Mouse (Mus musculus) E14TG2a.4 (cell line): ENCODE measurements around the gene Ralgds.
"Not testable (repeated sequence)": the region's sequence is repeated elsewhere in the genome, so short reads cannot be mapped to it uniquely, and the experiment has no call there.

ENCODE experiments used
- H3K27me3 ChIP-seq: 2 replicates; pipeline ENCODE4 v1.6.1; 2014; ENCODE audit warnings: low read length, control low read depth; ENCODE audit not compliant: insufficient read depth
- H3K36me3 ChIP-seq: 2 replicates; pipeline ENCODE4 v1.6.1; 2014; ENCODE audit warnings: low read length, control low read depth; ENCODE audit not compliant: insufficient read depth
- H3K4me1 ChIP-seq: replicated peaks from 2 replicates; pipeline ENCODE4 v1.6.1; 2014; ENCODE audit warnings: low read depth, low read length, control low read depth
- H3K4me3 ChIP-seq: replicated peaks from 2 replicates; pipeline ENCODE4 v1.5.1; 2014; ENCODE audit warnings: mild to moderate bottlenecking, low read length
- H3K9me3 ChIP-seq: 2 replicates; pipeline ENCODE4 v1.6.1; 2014; ENCODE audit warnings: low read length, control low read depth
- CTCF ChIP-seq: conservative IDR thresholded peaks from 2 replicates; pipeline ENCODE4 v1.5.1; 2014; ENCODE audit warnings: low read length
- NANOG ChIP-seq: IDR thresholded peaks from 2 replicates; pipeline ENCODE4 v1.6.1; 2014; ENCODE audit warnings: borderline replicate concordance, low read length, mixed read lengths
- POU5F1 ChIP-seq: IDR thresholded peaks from 2 replicates; pipeline ENCODE4 v1.6.1; 2014; ENCODE audit warnings: low read length, borderline replicate concordance

Ralgds gene

GRCm38 (mm10) chr2:28497561-28497960, 15.4 kb upstream of the Ralgds start:
- H3K9me3 ChIP-seq, result peaks cover 36% of the 10 kb centered on the region
- TF ChIP-seq CTCF (no peak), NANOG (no peak), POU5F1 (no peak)
- no peaks in the 10 kb centered on the region for H3K36me3 ChIP-seq
- no peak overlapping the region for H3K4me3 ChIP-seq
- peaks cover 22% of the 10 kb centered on the region for H3K4me1 ChIP-seq
- H3K27me3 ChIP-seq, result no peaks in the 10 kb centered on the region

- Histone ChIP-seq H3K4me3 (no peak overlapping the region), H3K36me3 (peaks cover 4% of the 10 kb centered on the region; the same call in 1 of the 2 replicates), H3K27me3 (no peaks in the 10 kb centered on the region), H3K9me3 (peaks cover 34% of the 10 kb centered on the region), H3K4me1 (peaks cover 22% of the 10 kb centered on the region)
- no peak for TF ChIP-seq NANOG
- TF ChIP-seq POU5F1, result no peak
- TF ChIP-seq CTCF, result no peak
These were observed 14.5 kb upstream of the Ralgds start for GRCm38 (mm10) chr2:28498431-28498830.

GRCm38 (mm10) chr2:28502987-28503386, 9.9 kb upstream of the Ralgds start:
- TF ChIP-seq CTCF, result no peak
- no peak for TF ChIP-seq POU5F1
- no peak for TF ChIP-seq NANOG
- H3K9me3 ChIP-seq, result no peaks in the 10 kb centered on the region
- peaks cover 48% of the 10 kb centered on the region for H3K4me1 ChIP-seq
- no peaks in the 10 kb centered on the region for H3K27me3 ChIP-seq
- H3K36me3 ChIP-seq, result peaks cover 4% of the 10 kb centered on the region; the same call in 1 of the 2 replicates
- no peak overlapping the region for H3K4me3 ChIP-seq

DNA sequence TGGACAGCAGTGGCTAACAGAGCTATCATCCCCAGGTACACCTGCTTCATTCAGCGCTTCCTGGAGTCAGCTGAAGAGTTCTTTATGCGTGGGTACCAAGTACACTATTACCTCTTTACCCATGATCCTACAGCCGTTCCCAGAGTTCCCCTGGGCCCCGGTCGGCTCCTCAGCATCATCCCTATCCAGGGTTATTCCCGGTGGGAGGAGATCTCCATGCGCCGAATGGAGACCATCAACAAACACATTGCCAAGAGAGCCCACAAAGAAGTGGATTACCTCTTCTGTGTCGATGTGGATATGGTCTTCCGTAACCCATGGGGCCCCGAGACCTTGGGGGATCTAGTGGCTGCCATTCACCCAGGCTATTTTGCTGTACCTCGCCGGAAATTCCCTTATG, 8.2 kb upstream of the Ralgds start:
- Histone ChIP-seq H3K9me3 (no peaks in the 10 kb centered on the region), H3K36me3 (peaks cover 4% of the 10 kb centered on the region; the same call in 1 of the 2 replicates), H3K27me3 (no peaks in the 10 kb centered on the region), H3K4me1 (peaks cover 63% of the 10 kb centered on the region), H3K4me3 (peak overlapping the region; percentile 71)
- TF ChIP-seq POU5F1, result no peak
- no peak for TF ChIP-seq NANOG
- no peak for TF ChIP-seq CTCF

DNA sequence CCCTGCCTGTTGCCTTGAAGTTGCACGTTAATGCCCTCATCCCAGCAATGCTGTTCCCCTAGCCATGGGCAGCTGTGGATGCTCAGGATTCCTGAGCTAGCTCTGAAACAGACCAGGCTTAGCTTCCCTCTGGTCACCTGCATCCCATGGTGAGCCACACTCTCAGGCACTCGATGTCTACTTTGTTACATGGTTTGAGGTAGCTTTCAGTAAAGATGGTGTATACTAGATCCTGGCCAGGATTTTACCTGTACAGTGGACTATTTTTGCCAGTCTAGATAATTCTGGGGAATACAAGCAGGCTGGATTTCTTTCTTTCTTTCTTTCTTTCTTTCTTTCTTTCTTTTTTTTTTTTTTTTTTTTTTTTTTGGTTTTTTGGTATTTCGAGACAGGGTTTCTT, 7.1 kb upstream of the Ralgds start, which contains the start of gene Gm10134:
Gene Gm10134 (plus strand): TSS at position 301 of the 400 bp plus-strand sequence.
- Histone ChIP-seq H3K4me1 (peaks cover 72% of the 10 kb centered on the region), H3K27me3 (no peaks in the 10 kb centered on the region), H3K9me3 (no peaks in the 10 kb centered on the region), H3K4me3 (peak within 1 kb of the TSS; percentile 71), H3K36me3 (peaks cover 4% of the 10 kb centered on the region; the same call in 1 of the 2 replicates)
- TF ChIP-seq CTCF, result no peak
- TF ChIP-seq NANOG, result no peak
- TF ChIP-seq POU5F1, result no peak

DNA sequence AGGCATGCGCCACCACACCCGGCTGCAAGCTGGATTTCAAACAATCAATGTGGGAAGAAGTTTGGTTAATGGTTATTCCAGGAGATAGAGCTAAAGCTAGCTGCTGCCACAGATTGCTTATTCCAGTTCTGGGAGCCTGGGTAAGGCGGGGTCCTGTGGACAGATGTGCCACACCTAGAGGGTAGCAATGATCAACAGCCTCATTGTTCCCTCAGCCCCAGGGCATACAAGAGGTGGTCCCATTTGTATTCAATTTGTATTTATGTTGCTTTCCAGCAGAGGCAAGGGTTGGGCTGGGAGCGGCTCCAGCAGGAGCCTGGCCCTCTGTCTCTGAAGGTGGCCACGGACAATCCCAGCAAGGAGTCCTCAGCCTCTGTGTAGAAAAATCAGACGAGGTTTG, 6.6 kb upstream of the Ralgds start:
- Histone ChIP-seq H3K36me3 (peaks cover 4% of the 10 kb centered on the region; the same call in 1 of the 2 replicates), H3K4me1 (peaks cover 76% of the 10 kb centered on the region), H3K9me3 (no peaks in the 10 kb centered on the region), H3K27me3 (no peaks in the 10 kb centered on the region), H3K4me3 (peak overlapping the region; percentile 8; the same call in 1 of the 2 replicates)
- TF ChIP-seq CTCF (no peak), NANOG (peak; percentile 27)

DNA sequence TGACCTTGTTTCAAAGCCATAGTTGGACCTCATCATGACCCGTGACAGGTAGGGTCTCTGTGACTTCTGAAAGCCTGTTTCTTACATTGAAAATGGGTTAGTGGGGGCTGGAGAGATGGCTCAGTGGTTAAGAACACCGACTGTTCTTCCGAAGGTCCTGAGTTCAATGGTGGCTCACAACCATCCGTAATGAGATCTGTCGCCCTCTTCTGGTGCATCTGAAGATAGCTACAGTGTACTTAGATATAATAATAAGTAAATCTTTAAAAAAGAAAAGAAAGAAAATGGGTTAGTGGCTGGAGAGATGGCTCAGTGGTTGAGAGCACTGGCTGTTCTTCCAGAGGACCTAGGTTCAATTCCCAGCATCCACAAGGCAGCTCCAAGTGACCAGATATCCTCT, 1.3 kb upstream of the Ralgds start:
- peaks cover 89% of the 10 kb centered on the region for H3K4me1 ChIP-seq
- TF ChIP-seq CTCF, result peak; percentile 34
- H3K36me3 ChIP-seq, result peaks cover 16% of the 10 kb centered on the region

DNA sequence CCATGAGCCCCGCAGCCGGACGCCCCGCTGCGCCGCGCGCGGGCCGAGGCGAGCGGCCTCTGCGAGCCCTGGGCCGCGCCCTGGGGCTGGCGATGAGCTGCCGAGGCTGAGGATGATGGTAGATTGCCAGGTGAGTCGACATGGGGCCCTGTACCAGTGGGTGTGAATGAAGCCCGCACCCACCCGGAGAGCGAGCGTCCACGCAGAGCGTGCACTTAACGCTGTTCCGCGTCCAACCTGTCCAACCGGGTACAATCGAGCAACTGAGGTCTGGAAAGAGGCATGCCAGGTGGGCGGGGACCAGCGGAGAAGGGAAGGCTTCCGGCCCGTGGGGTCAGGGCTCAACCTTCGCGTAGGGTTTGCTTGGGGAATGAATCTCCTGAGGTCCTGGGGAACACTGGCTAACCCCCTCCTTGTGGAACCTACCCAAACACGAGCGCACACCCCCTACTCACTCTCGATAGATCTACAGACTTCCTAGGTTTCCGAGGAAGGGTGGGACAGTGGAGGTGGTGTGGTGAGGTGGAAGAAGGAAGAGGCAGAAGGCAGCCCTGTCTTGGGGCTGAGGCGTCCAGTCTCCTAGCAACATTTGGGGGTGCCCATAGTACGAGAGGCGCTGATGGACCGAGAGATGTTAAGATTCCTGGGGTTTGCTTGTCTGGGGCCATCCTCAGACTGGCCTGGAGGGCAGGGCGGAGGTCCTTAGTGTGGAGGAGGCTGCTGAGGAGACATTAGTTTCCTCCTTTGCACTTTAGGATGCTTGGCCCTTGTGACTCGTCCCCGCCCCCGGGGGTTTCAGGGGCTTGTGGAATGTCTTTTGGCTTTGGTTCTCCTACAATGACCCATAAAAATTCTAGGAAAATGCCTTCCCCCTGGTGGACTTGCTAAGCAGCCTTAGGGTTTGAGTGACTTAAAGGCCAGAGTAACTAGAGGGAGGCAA, 776 bp downstream of the Ralgds start:
- Histone ChIP-seq H3K9me3 (no peaks in the 10 kb centered on the region), H3K36me3 (peaks cover 23% of the 10 kb centered on the region), H3K27me3 (0 out of 2 replicates have a peak, but pooled peaks cover 4% of the 10 kb centered on the region), H3K4me3 (peak overlapping the region; percentile 84), H3K4me1 (peaks cover 88% of the 10 kb centered on the region)
- TF ChIP-seq NANOG, result no peak
- TF ChIP-seq POU5F1, result no peak
- no peak for TF ChIP-seq CTCF

More for the DNA sequence above, 1.3 kb upstream of the Ralgds start:
- not testable (repeated sequence) for H3K4me3 ChIP-seq, H3K27me3 ChIP-seq, H3K9me3 ChIP-seq

GRCm38 (mm10) chr2:28514489-28514888, 1.6 kb downstream of the Ralgds start:
- TF ChIP-seq CTCF (peak; percentile 99), POU5F1 (no peak)
- H3K9me3 ChIP-seq, result no peaks in the 10 kb centered on the region
- H3K4me1 ChIP-seq, result peaks cover 88% of the 10 kb centered on the region
- peak overlapping the region; percentile 84 for H3K4me3 ChIP-seq
- H3K27me3 ChIP-seq, result 0 out of 2 replicates have a peak, but pooled peaks cover 4% of the 10 kb centered on the region
- peaks cover 27% of the 10 kb centered on the region for H3K36me3 ChIP-seq
